Comparison of ENCODE assay signal across 8 mouse cellular contexts in the genomic region with DNA sequence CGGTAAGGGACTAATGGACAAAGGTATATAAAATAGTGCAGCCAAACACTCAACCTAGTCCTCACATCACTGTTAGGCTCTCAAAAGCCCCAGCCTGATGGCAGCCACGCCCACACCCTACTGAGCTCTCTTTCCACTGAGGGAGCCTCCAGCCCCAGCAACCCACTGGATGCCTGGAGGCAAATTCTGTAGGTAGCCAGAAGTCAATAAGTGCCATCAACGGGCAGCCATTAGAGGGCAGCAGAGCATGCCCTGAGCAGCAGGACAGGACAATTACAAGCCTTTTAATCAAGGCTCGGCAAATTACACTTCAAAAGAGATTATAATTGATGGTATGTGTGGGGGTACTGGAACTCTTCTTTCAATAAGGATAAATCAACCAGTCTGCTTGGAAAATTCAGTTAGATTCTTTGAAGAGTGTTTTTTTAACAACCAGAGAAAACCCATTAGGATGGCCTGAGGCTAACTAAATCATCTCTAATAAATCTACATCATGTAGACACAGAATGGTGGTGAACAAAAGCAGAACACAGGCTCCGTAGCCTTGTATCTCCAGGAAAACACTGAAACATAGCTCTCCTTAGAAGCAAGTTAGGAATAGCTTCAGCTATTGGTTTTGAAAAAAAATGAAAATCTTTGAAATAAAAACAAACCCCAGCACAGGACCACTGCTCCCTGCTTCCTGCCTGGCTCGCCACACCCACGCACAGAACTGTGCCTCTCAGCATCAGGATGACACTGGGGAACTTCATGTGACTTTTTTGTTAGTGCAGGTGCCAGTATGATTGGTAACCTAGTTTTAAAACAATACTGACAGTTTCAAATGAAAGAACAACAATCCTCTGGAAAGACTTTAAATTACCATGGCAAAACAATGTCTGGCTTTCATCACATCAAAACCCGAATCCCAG. TPM values are rescaled to one million over a fixed set of nuclear protein-coding genes. Genes with fewer than 3 reads are reported as not detected.
DNase-seq lines count a peak whose midpoint lies in the region; ATAC-seq and TF ChIP-seq lines count a peak whose summit lies in the region.

No protein-coding gene starts in this region.

- peak; percentile 99 for TF ChIP-seq CTCF in heart, adult 2 months (IDR thresholded peaks at IDR 0.05)
- peak; percentile 74 for TF ChIP-seq CTCF in cortical plate, adult 2 months (IDR thresholded peaks at IDR 0.05; ENCODE audit: extremely low read depth, insufficient read depth, low read length)

- no peaks in the 10 kb centered on the region for H3K27me3 ChIP-seq in heart, adult 2 months (ENCODE audit: control insufficient read depth, insufficient read depth, low read length)
- no peaks in the 10 kb centered on the region for H3K27me3 ChIP-seq in midbrain, embryonic 15.5 days (replicated peaks)

- H3K4me2 ChIP-seq in midbrain, embryonic 15.5 days: no peak overlapping the region

- H3K9ac ChIP-seq in heart, adult 2 months (ENCODE audit: low read depth, low read length): no peak overlapping the region
- no peak overlapping the region for H3K9ac ChIP-seq in midbrain, embryonic 15.5 days

- peak; percentile 35; the same call in 1 of the 2 replicates for ATAC-seq in midbrain, embryonic 15.5 days (replicated peaks)
- ATAC-seq in erythroid progenitor cell, adult 5-6 weeks (replicated peaks; ENCODE audit: low FRiP score, poor library complexity, severe bottlenecking): no peak

- no peak overlapping the region for H3K4me3 ChIP-seq in heart, adult 2 months
- H3K4me3 ChIP-seq in cortical plate, adult 2 months (ENCODE audit: insufficient read depth, low read length): no peak overlapping the region
- H3K4me3 ChIP-seq in midbrain, embryonic 15.5 days: no peak overlapping the region

- H3K36me3 ChIP-seq in heart, adult 2 months (ENCODE audit: control insufficient read depth, insufficient read depth, low read length): no peaks in the 10 kb centered on the region
- no peaks in the 10 kb centered on the region for H3K36me3 ChIP-seq in midbrain, embryonic 15.5 days (replicated peaks)

- TF ChIP-seq EP300 in heart, adult 2 months (IDR thresholded peaks at IDR 0.05; ENCODE audit: insufficient read depth, low read depth, low read length): peak; percentile 67; the same call in 1 of the 2 replicates

- no peaks in the 10 kb centered on the region for H3K9me3 ChIP-seq in midbrain, embryonic 15.5 days

- no peak overlapping the region for H3K27ac ChIP-seq in heart, adult 2 months
- no peak overlapping the region for H3K27ac ChIP-seq in cortical plate, adult 2 months (ENCODE audit: insufficient read depth, low read length)
- H3K27ac ChIP-seq in midbrain, embryonic 15.5 days: peak overlapping the region; percentile 41; the same call in 1 of the 2 replicates

- intact Hi-C loops in heart, adult 2 months (cut with DNase I): loop anchor here (1.0 kb wide), 1 partner anchor 92 kb away; no protein-coding TSS in a partner anchor
- intact Hi-C loops in heart, postnatal 36 days (cut with DNase I): loop anchor here (1.0 kb wide), 1 partner anchor 92 kb away; no protein-coding TSS in a partner anchor

- TF ChIP-seq POLR2A in heart, adult 2 months (IDR thresholded peaks at IDR 0.05; ENCODE audit: insufficient read depth, low read depth, low read length): no peak
- TF ChIP-seq POLR2A in cortical plate, adult 2 months (IDR thresholded peaks at IDR 0.05; ENCODE audit: extremely low read depth, insufficient read depth, low read length): no peak

- WGBS in heart, adult 2 months: 33% methylated on average over 8 of the region's 8 CpGs
- 38% methylated on average over 8 of the region's 8 CpGs for whole genome bisulfite sequencing in midbrain, embryonic 15.5 days

- DNase-seq in heart, adult 2 months: peak; percentile 60 to 66
- no peak for DNase-seq in heart, adult 8-10 months (ENCODE audit: low spot score)
- peak; percentile 52 for DNase-seq in WW6 (ENCODE audit: low read depth, low spot score)
- peak; percentile 65 to 69 for DNase-seq in heart, postnatal 36 days
- DNase-seq in kidney, postnatal 36 days: peak; percentile 73 to 85

- no peaks in the 10 kb centered on the region for H3K79me2 ChIP-seq in heart, adult 2 months (replicated peaks; ENCODE audit: control insufficient read depth, insufficient read depth, low read length)

- peaks cover 7% of the 10 kb centered on the region for H3K4me1 ChIP-seq in heart, adult 2 months (ENCODE audit: control insufficient read depth, insufficient read depth, low read length)
- H3K4me1 ChIP-seq in cortical plate, adult 2 months (ENCODE audit: control insufficient read depth, insufficient read depth, low read length): peaks cover 6% of the 10 kb centered on the region; the same call in 1 of the 2 replicates
- H3K4me1 ChIP-seq in midbrain, embryonic 15.5 days: peaks cover 19% of the 10 kb centered on the region

RNA-seq across cellular contexts. Expression of gene Sestd1, which starts 30.4 kb away (rescaled TPM):
- 10 to 100 TPM; 18.3 to 21.2 TPM for total RNA-seq in heart, adult 2 months (2021)
- polyA plus RNA-seq in heart, adult 2 months (2012; rRNA removed): 9.0 and 14.6 TPM in 2 replicates
- 10 to 100 TPM; 16.3 to 19.4 (median 17.2) TPM for total RNA-seq in heart, adult 8-10 months (2022)
- 28.9 and 29.2 TPM in 2 replicates for polyA plus RNA-seq in cortical plate, adult 2 months (2012; rRNA removed)
- total RNA-seq in heart, postnatal 36 days (2021): 10 to 100 TPM; 20.8 to 22.4 TPM
- 36.3 and 38.1 TPM in 2 replicates for polyA plus RNA-seq in midbrain, embryonic 15.5 days (2015; fragmentation: Nextera tagmentation; extraction: Ambion mirVana)
- total RNA-seq in erythroid progenitor cell, adult 5-6 weeks (2015; ENCODE audit: low replicate concordance): under 0.01 and 0.36 TPM in 2 replicates
- 0.45 TPM in 1 of 2 replicates, not detected in the other for total RNA-seq in erythroid progenitor cell, adult 5-6 weeks (2017; ENCODE audit: low replicate concordance)

Comparison
In these comparisons a context has a peak if more than half of its experiments do, and no peak if none do; other contexts are left out.
1. RNA of gene Sestd1, which starts 30.4 kb away (total RNA-seq): 20.8 to 22.4 TPM in heart, postnatal 36 days, 18.3 to 21.2 TPM in heart, adult 2 months and 16.3 to 19.4 TPM in heart, adult 8-10 months; under 0.01 to 0.45 TPM in erythroid progenitor cell, adult 5-6 weeks; every median in the first group is over 10 times any median in the second.